Mouse (Mus musculus) retina, postnatal 1 day (tissue): Measurements from ENCODE around the gene Chrm2.

Source experiments
- DNase-seq: peaks from one replicate; pipeline ENCODE4 v3.0.0-alpha.2; 2012

Chrm2 gene

GRCm38 (mm10) chr6:36523599-36523998, 135.7 kb downstream of the Chrm2 start:
- no peak for DNase-seq

DNA sequence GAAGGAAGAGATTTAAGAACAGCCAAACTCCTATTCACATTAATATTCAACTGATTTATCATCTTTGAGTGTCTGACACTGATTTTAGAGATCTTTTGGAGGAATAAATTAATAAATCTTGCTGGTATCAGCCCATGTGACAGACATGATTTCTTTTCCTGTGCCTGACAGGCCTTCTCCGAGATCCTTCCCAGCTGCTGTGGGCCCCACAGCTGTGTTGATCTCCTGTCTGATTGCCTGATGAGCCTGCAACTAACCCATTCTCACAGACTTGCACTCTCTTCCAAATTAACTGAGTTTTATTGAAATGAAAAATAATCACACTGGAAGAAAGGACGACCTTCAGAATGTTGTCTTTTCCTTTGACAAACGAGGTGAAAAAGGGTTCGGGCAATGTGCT, 140.6 kb downstream of the Chrm2 start:
- no peak for DNase-seq

DNA sequence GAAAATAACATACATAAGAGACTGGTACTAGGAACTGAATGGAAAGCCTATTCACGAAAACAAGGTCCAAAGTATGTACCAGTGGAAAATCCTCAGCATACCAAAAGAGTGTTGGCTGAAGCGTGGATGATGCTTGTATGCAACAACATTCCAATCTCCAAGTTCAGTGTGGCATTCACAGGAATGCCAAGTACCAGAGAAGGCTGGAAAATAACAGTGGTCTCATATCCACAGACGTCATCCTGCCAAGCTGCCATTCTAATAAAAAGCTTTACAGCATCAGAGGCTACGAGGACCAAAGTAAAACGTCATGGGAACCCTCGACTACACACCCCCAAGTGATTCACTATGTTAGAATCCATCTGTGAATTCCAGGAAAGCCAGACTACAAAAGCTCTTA, 153.4 kb downstream of the Chrm2 start:
- no peak for DNase-seq

GRCm38 (mm10) chr6:36566886-36567285, 179.0 kb downstream of the Chrm2 start:
- no peak for DNase-seq
